Mouse (Mus musculus): ENCODE measurements at regions not wholly inside any gene's neighbourhood (a gene's known extent, or its start where the extent isn't known, plus 50 kb on each side); places are given as distances from the start of the nearest gene placed in this dataset.

GRCm38 (mm10) chr12:16374331-16374996 lies 236.3 kb downstream of the Lpin1 start:
- Histone ChIP-seq H3K27ac (ENCODE audit: low read depth) (no peak overlapping the region), H3K27me3 (ENCODE audit: insufficient read depth, low read length) (no peaks in the 10 kb centered on the region), H3K4me1 (ENCODE audit: insufficient read depth) (no peaks in the 10 kb centered on the region), H3K36me3 (ENCODE audit: insufficient read depth) (no peaks in the 10 kb centered on the region), H3K4me3 (ENCODE audit: low read depth, low read length) (no peak overlapping the region), H3K9me3 (ENCODE audit: low read depth, low read length) (no peaks in the 10 kb centered on the region), H3K9ac (no peak overlapping the region), H3K4me2 (no peak overlapping the region)
- TF ChIP-seq CTCF (IDR thresholded peaks at IDR 0.05; ENCODE audit: low read depth): no peak
- DNase-seq: no peak
- 67% methylated on average over 4 of the region's 4 CpGs for WGBS
- ATAC-seq (ENCODE audit: insufficient read depth): no peak

GRCm38 (mm10) chr12:16370061-16370460 lies 240.7 kb downstream of the Lpin1 start:
- WGBS: 55% methylated on average over 7 of the region's 7 CpGs
- Histone ChIP-seq H3K4me2 (no peak overlapping the region), H3K9ac (no peak overlapping the region), H3K27ac (ENCODE audit: low read depth) (no peak overlapping the region), H3K36me3 (ENCODE audit: insufficient read depth) (no peaks in the 10 kb centered on the region), H3K9me3 (ENCODE audit: low read depth, low read length) (no peaks in the 10 kb centered on the region), H3K27me3 (ENCODE audit: insufficient read depth, low read length) (no peaks in the 10 kb centered on the region), H3K4me3 (ENCODE audit: low read depth, low read length) (no peak overlapping the region), H3K4me1 (ENCODE audit: insufficient read depth) (no peaks in the 10 kb centered on the region)
- DNase-seq (no peak), ATAC-seq (ENCODE audit: insufficient read depth) (no peak)
- no peak for TF ChIP-seq CTCF (IDR thresholded peaks at IDR 0.05; ENCODE audit: low read depth)

GRCm38 (mm10) chr12:16362341-16362740 lies 248.4 kb downstream of the Lpin1 start:
- Histone ChIP-seq H3K36me3 (ENCODE audit: insufficient read depth) (no peaks in the 10 kb centered on the region), H3K4me1 (ENCODE audit: insufficient read depth) (0 out of 2 replicates have a peak, but pooled peaks cover 4% of the 10 kb centered on the region), H3K9me3 (ENCODE audit: low read depth, low read length) (peaks cover 4% of the 10 kb centered on the region; the same call in 1 of the 2 replicates), H3K9ac (no peak overlapping the region), H3K4me2 (no peak overlapping the region), H3K27ac (ENCODE audit: low read depth) (0 out of 2 replicates have a peak overlapping the region, but pooled peaks have one; percentile 47), H3K4me3 (ENCODE audit: low read depth, low read length) (no peak overlapping the region), H3K27me3 (ENCODE audit: insufficient read depth, low read length) (no peaks in the 10 kb centered on the region)
- ATAC-seq (ENCODE audit: insufficient read depth) (peak; percentile 84), DNase-seq (peak; percentile 77)
- TF ChIP-seq CTCF (IDR thresholded peaks at IDR 0.05; ENCODE audit: low read depth): no peak

DNA sequence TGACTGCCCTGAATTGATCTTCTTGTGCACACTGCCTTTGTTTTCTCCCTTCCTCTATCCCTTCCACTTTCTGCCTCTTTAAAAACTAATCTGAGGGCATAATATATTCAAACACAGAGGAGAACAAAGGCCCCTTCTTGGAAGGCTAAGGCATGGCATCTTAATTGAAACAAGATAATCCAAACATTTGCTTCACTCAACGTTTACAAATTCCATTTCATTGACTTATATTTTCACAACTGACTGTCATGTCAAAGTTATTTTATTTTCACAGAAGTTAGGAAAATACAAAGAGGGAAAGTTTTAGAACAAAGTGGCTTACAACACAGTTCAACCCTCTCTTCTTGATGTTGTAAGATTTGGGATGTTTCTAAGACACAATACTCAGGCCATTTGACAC lies 251.9 kb downstream of the Lpin1 start:
- Histone ChIP-seq H3K4me3 (ENCODE audit: low read depth, low read length) (no peak overlapping the region), H3K27ac (ENCODE audit: low read depth) (no peak overlapping the region), H3K9ac (no peak overlapping the region), H3K27me3 (ENCODE audit: insufficient read depth, low read length) (no peaks in the 10 kb centered on the region), H3K4me2 (no peak overlapping the region), H3K9me3 (ENCODE audit: low read depth, low read length) (peaks cover 4% of the 10 kb centered on the region; the same call in 1 of the 2 replicates), H3K4me1 (ENCODE audit: insufficient read depth) (0 out of 2 replicates have a peak, but pooled peaks cover 4% of the 10 kb centered on the region), H3K36me3 (ENCODE audit: insufficient read depth) (no peaks in the 10 kb centered on the region)
- ATAC-seq (ENCODE audit: insufficient read depth) (no peak), DNase-seq (no peak)
- 4% methylated on average over 1 of the region's 1 CpGs for WGBS
- no peak for TF ChIP-seq CTCF (IDR thresholded peaks at IDR 0.05; ENCODE audit: low read depth)

DNA sequence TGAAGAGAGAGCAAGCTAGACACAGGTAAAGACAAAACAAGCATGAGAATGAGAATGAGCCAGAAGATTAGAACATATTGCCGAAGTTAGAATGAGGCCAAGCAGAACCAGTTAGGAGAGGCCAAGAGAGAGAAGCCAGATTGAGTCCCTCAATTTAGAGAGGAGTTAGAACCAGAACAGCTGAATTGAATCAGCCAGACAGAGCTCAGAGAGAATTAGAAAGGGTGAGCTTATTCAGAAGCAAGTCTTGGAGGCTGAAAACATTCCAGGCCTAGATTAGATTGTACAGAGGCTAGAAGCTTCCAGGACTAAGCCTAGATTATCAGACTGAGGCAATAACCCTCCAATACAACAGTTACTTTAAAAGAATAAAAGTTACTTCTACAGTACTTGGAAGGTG lies 256.1 kb downstream of the Lpin1 start:
- Histone ChIP-seq H3K9me3 (ENCODE audit: low read depth, low read length) (no peaks in the 10 kb centered on the region), H3K4me1 (ENCODE audit: insufficient read depth) (no peaks in the 10 kb centered on the region), H3K4me3 (ENCODE audit: low read depth, low read length) (no peak overlapping the region), H3K27ac (ENCODE audit: low read depth) (no peak overlapping the region), H3K36me3 (ENCODE audit: insufficient read depth) (no peaks in the 10 kb centered on the region), H3K27me3 (ENCODE audit: insufficient read depth, low read length) (no peaks in the 10 kb centered on the region), H3K9ac (no peak overlapping the region), H3K4me2 (no peak overlapping the region)
- DNase-seq (no peak), ATAC-seq (ENCODE audit: insufficient read depth) (no peak)
- no peak for TF ChIP-seq CTCF (IDR thresholded peaks at IDR 0.05; ENCODE audit: low read depth)
- WGBS: 85% methylated on average over 1 of the region's 1 CpGs

DNA sequence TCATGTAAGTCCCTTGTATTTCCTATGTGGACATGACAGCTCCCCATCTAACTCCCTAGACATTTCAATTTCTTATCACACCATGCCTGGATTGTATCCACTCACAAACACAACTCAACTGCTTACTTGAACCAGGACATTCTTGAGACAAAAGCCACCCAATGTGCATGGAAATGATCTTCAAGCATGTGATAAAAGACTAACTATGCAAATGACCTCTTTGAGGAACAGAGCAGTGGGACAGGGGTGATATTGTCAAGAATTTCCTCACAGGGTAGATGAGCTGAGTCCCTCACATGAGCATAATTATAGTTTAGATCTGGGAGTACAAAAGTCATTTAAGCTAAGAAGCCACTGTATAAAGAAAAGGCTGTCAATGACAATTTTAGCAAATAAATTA lies 259.0 kb downstream of the Lpin1 start:
- Histone ChIP-seq H3K9me3 (ENCODE audit: low read depth, low read length) (no peaks in the 10 kb centered on the region), H3K27ac (ENCODE audit: low read depth) (no peak overlapping the region), H3K27me3 (ENCODE audit: insufficient read depth, low read length) (no peaks in the 10 kb centered on the region), H3K4me2 (no peak overlapping the region), H3K4me3 (ENCODE audit: low read depth, low read length) (no peak overlapping the region), H3K4me1 (ENCODE audit: insufficient read depth) (no peaks in the 10 kb centered on the region), H3K36me3 (ENCODE audit: insufficient read depth) (no peaks in the 10 kb centered on the region), H3K9ac (no peak overlapping the region)
- ATAC-seq (ENCODE audit: insufficient read depth): no peak
- no peak for DNase-seq
- TF ChIP-seq CTCF (IDR thresholded peaks at IDR 0.05; ENCODE audit: low read depth): no peak

DNA sequence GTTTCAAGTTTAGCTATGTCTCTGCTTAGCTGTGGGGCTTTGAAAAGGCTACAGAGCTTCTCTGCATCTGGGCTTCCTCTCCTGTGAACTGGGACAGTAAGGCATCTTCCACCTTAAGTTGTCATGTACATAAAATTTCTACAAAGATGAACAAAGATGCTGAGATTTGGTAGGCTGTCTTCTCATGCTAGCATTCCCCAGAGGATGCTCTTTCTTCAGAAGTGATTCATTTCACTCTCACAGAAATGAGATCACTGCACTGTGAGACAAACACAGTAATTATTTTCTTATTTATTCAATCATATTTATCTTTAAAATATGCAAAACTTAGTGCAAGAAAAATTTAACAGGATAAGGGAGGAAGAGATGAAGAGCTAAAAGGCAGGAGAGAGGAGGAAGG lies 261.5 kb downstream of the Lpin1 start:
- Histone ChIP-seq H3K9ac (no peak overlapping the region), H3K27me3 (ENCODE audit: insufficient read depth, low read length) (no peaks in the 10 kb centered on the region), H3K4me1 (ENCODE audit: insufficient read depth) (no peaks in the 10 kb centered on the region), H3K36me3 (ENCODE audit: insufficient read depth) (no peaks in the 10 kb centered on the region), H3K4me3 (ENCODE audit: low read depth, low read length) (no peak overlapping the region), H3K4me2 (no peak overlapping the region), H3K27ac (ENCODE audit: low read depth) (no peak overlapping the region), H3K9me3 (ENCODE audit: low read depth, low read length) (no peaks in the 10 kb centered on the region)
- no peak for TF ChIP-seq CTCF (IDR thresholded peaks at IDR 0.05; ENCODE audit: low read depth)
- no peak for DNase-seq
- no peak for ATAC-seq (ENCODE audit: insufficient read depth)

Data from lung, embryonic 14.5 days (tissue).